Mouse (Mus musculus): ENCODE data around the gene Tmem198. TPM values are rescaled to one million over a fixed set of nuclear protein-coding genes. Genes with fewer than 3 reads are reported as not detected.

Tmem198 gene
- polyA plus RNA-seq, 1 experiment from 2014 or later = 1.3 TPM

- ATAC-seq (ENCODE audit: insufficient number of reproducible peaks, low FRiP score, low TSS enrichment, low read depth) = no peak
- Histone ChIP-seq H3K36me3 (no peaks in the 10 kb centered on the region), H3K4me2 (replicated peaks) (no peak overlapping the region), H3K4me1 (peaks cover 34% of the 10 kb centered on the region), H3K9me3 (replicated peaks) (no peaks in the 10 kb centered on the region), H3K27me3 (peaks cover 61% of the 10 kb centered on the region), H3K4me3 (replicated peaks) (no peak overlapping the region), H3K9ac (no peak overlapping the region), H3K27ac (replicated peaks) (no peak overlapping the region)
- 13% methylated on average over 14 of the region's 14 CpGs for WGBS
Observed at GRCm38 (mm10) chr1:75456746-75457564, 22.4 kb upstream of the Tmem198 start.

GRCm38 (mm10) chr1:75457710-75458024, 21.7 kb upstream of the Tmem198 start:
- Histone ChIP-seq H3K27ac (replicated peaks) (no peak overlapping the region), H3K9ac (no peak overlapping the region), H3K36me3 (no peaks in the 10 kb centered on the region), H3K9me3 (replicated peaks) (no peaks in the 10 kb centered on the region), H3K4me2 (replicated peaks) (peak overlapping the region; percentile 55), H3K27me3 (peaks cover 53% of the 10 kb centered on the region), H3K4me3 (replicated peaks) (no peak overlapping the region), H3K4me1 (peaks cover 34% of the 10 kb centered on the region)
- ATAC-seq (ENCODE audit: insufficient number of reproducible peaks, low FRiP score, low TSS enrichment, low read depth) = no peak
- WGBS = 3% methylated on average over 8 of the region's 10 CpGs

- H3K27ac ChIP-seq (replicated peaks) = 0 out of 2 replicates have a peak overlapping the region, but pooled peaks have one; percentile 39
- H3K4me2 ChIP-seq (replicated peaks) = peak overlapping the region; percentile 55
- H3K36me3 ChIP-seq = no peaks in the 10 kb centered on the region
- H3K4me1 ChIP-seq = peaks cover 34% of the 10 kb centered on the region
- no peak; the same call in 1 of the 2 replicates for ATAC-seq (ENCODE audit: insufficient number of reproducible peaks, low FRiP score, low TSS enrichment, low read depth)
- peaks cover 48% of the 10 kb centered on the region for H3K27me3 ChIP-seq
- H3K9ac ChIP-seq = no peak overlapping the region
- WGBS = 4% methylated on average over 42 of the region's 42 CpGs
- no peaks in the 10 kb centered on the region for H3K9me3 ChIP-seq (replicated peaks)
- peak overlapping the region; percentile 35 for H3K4me3 ChIP-seq (replicated peaks)
Observed at GRCm38 (mm10) chr1:75458025-75458788, 21.1 kb upstream of the Tmem198 start.

GRCm38 (mm10) chr1:75458789-75459684, 20.3 kb upstream of the Tmem198 start:
- WGBS = 17% methylated on average over 23 of the region's 23 CpGs
- peaks cover 34% of the 10 kb centered on the region for H3K4me1 ChIP-seq
- no peaks in the 10 kb centered on the region for H3K36me3 ChIP-seq
- 0 out of 2 replicates have a peak overlapping the region, but pooled peaks have one; percentile 39 for H3K27ac ChIP-seq (replicated peaks)
- no peak for ATAC-seq (ENCODE audit: insufficient number of reproducible peaks, low FRiP score, low TSS enrichment, low read depth)
- no peak overlapping the region for H3K9ac ChIP-seq
- peaks cover 48% of the 10 kb centered on the region for H3K27me3 ChIP-seq
- peak overlapping the region; percentile 35 for H3K4me3 ChIP-seq (replicated peaks)
- peak overlapping the region; percentile 55 for H3K4me2 ChIP-seq (replicated peaks)
- H3K9me3 ChIP-seq (replicated peaks) = no peaks in the 10 kb centered on the region

- H3K9me3 ChIP-seq (replicated peaks) = no peaks in the 10 kb centered on the region
- peaks cover 25% of the 10 kb centered on the region for H3K4me1 ChIP-seq
- H3K36me3 ChIP-seq = no peaks in the 10 kb centered on the region
- H3K4me2 ChIP-seq (replicated peaks) = no peak overlapping the region
- H3K9ac ChIP-seq = no peak overlapping the region
- ATAC-seq (ENCODE audit: insufficient number of reproducible peaks, low FRiP score, low TSS enrichment, low read depth) = no peak
- no peak overlapping the region for H3K4me3 ChIP-seq (replicated peaks)
- H3K27ac ChIP-seq (replicated peaks) = no peak overlapping the region
- WGBS = 70% methylated on average over 7 of the region's 7 CpGs
- H3K27me3 ChIP-seq = peaks cover 43% of the 10 kb centered on the region
Observed at GRCm38 (mm10) chr1:75460297-75460696, 19.0 kb upstream of the Tmem198 start.

GRCm38 (mm10) chr1:75462636-75463035, 16.7 kb upstream of the Tmem198 start:
- WGBS = 70% methylated on average over 1 of the region's 1 CpGs

GRCm38 (mm10) chr1:75463652-75464204, 15.6 kb upstream of the Tmem198 start:
- no peak overlapping the region for H3K4me2 ChIP-seq (replicated peaks)
- WGBS = 65% methylated on average over 5 of the region's 5 CpGs
- no peak overlapping the region for H3K4me3 ChIP-seq (replicated peaks)
- H3K36me3 ChIP-seq = no peaks in the 10 kb centered on the region
- no peak overlapping the region for H3K27ac ChIP-seq (replicated peaks)
- no peaks in the 10 kb centered on the region for H3K9me3 ChIP-seq (replicated peaks)
- ATAC-seq (ENCODE audit: insufficient number of reproducible peaks, low FRiP score, low TSS enrichment, low read depth) = no peak
- peaks cover 15% of the 10 kb centered on the region; the same call in 1 of the 2 replicates for H3K27me3 ChIP-seq
- no peak overlapping the region for H3K9ac ChIP-seq
- peaks cover 11% of the 10 kb centered on the region for H3K4me1 ChIP-seq

More at GRCm38 (mm10) chr1:75462636-75463035, 16.7 kb upstream of the Tmem198 start:
- Histone ChIP-seq H3K9me3 (replicated peaks) (no peaks in the 10 kb centered on the region), H3K9ac (no peak overlapping the region), H3K4me1 (peaks cover 21% of the 10 kb centered on the region), H3K4me2 (replicated peaks) (no peak overlapping the region), H3K27me3 (peaks cover 24% of the 10 kb centered on the region), H3K4me3 (replicated peaks) (no peak overlapping the region), H3K36me3 (no peaks in the 10 kb centered on the region), H3K27ac (replicated peaks) (no peak overlapping the region)
- ATAC-seq (ENCODE audit: insufficient number of reproducible peaks, low FRiP score, low TSS enrichment, low read depth) = no peak

GRCm38 (mm10) chr1:75467215-75467927, 12.0 kb upstream of the Tmem198 start:
- peaks cover 4% of the 10 kb centered on the region; the same call in 1 of the 2 replicates for H3K4me1 ChIP-seq
- ATAC-seq (ENCODE audit: insufficient number of reproducible peaks, low FRiP score, low TSS enrichment, low read depth) = peak; percentile 82
- H3K36me3 ChIP-seq = 0 out of 2 replicates have a peak, but pooled peaks cover under 1% of the 10 kb centered on the region
- no peak overlapping the region for H3K4me3 ChIP-seq (replicated peaks)
- no peak overlapping the region for H3K27ac ChIP-seq (replicated peaks)
- no peak overlapping the region for H3K9ac ChIP-seq
- WGBS = 7% methylated on average over 14 of the region's 14 CpGs
- H3K9me3 ChIP-seq (replicated peaks) = no peaks in the 10 kb centered on the region
- peaks cover 13% of the 10 kb centered on the region; the same call in 1 of the 2 replicates for H3K27me3 ChIP-seq
- peak overlapping the region; percentile 31 for H3K4me2 ChIP-seq (replicated peaks)

GRCm38 (mm10) chr1:75469287-75469825, 10.0 kb upstream of the Tmem198 start:
- ATAC-seq (ENCODE audit: insufficient number of reproducible peaks, low FRiP score, low TSS enrichment, low read depth) = no peak
- H3K9me3 ChIP-seq (replicated peaks) = no peaks in the 10 kb centered on the region
- H3K27me3 ChIP-seq = peaks cover 13% of the 10 kb centered on the region; the same call in 1 of the 2 replicates
- peaks cover 19% of the 10 kb centered on the region for H3K36me3 ChIP-seq
- no peak overlapping the region for H3K27ac ChIP-seq (replicated peaks)
- no peak overlapping the region for H3K4me2 ChIP-seq (replicated peaks)
- H3K9ac ChIP-seq = no peak overlapping the region
- peaks cover 7% of the 10 kb centered on the region; the same call in 1 of the 2 replicates for H3K4me1 ChIP-seq
- whole genome bisulfite sequencing = 72% methylated on average over 17 of the region's 17 CpGs
- no peak overlapping the region for H3K4me3 ChIP-seq (replicated peaks)

- Histone ChIP-seq H3K27me3 (peaks cover 15% of the 10 kb centered on the region; the same call in 1 of the 2 replicates), H3K4me1 (peaks cover 35% of the 10 kb centered on the region), H3K4me2 (replicated peaks) (no peak overlapping the region), H3K9me3 (replicated peaks) (no peaks in the 10 kb centered on the region), H3K36me3 (peaks cover 46% of the 10 kb centered on the region), H3K4me3 (replicated peaks) (no peak overlapping the region), H3K27ac (replicated peaks) (no peak overlapping the region), H3K9ac (no peak overlapping the region)
- WGBS = 92% methylated on average over 11 of the region's 11 CpGs
- ATAC-seq (ENCODE audit: insufficient number of reproducible peaks, low FRiP score, low TSS enrichment, low read depth) = no peak
Observed at GRCm38 (mm10) chr1:75476441-75476840, 2.9 kb upstream of the Tmem198 start.
